Comparison of ENCODE assay signal across 8 mouse cellular contexts in genomic region chrX:99853261-99853741, GRCm38 (mm10). TPM values are rescaled to one million over a fixed set of nuclear protein-coding genes. Genes with fewer than 3 reads are reported as not detected.
DNase-seq lines count a peak whose midpoint lies in the region; ATAC-seq and TF ChIP-seq lines count a peak whose summit lies in the region.

No protein-coding gene starts in this region.

- TF ChIP-seq EP300 in liver, embryonic 14.5 days (IDR thresholded peaks at IDR 0.05; ENCODE audit: low read depth): no peak

- peak; percentile 7 for DNase-seq in left cerebral cortex, adult 11 months (ENCODE audit: low spot score)
- no peak for DNase-seq in left cerebral cortex, adult 9 months (ENCODE audit: low spot score in 2 of 2)
- peak; percentile 18 to 24 (median 22) for DNase-seq in liver, embryonic 14.5 days (ENCODE audit: low read depth in 3 of 3, low spot score in 3 of 3)
- peak; percentile 80 for DNase-seq in neural tube, embryonic 11.5 days (ENCODE audit: low spot score)

- peaks cover 15% of the 10 kb centered on the region for H3K27me3 ChIP-seq in embryonic facial prominence, embryonic 15.5 days
- H3K27me3 ChIP-seq in heart, embryonic 13.5 days (replicated peaks): peaks cover 56% of the 10 kb centered on the region
- peaks cover 28% of the 10 kb centered on the region; the same call in 1 of the 2 replicates for H3K27me3 ChIP-seq in kidney, embryonic 16.5 days (ENCODE audit: insufficient read depth, low read length)
- no peaks in the 10 kb centered on the region; the same call in 1 of the 2 replicates for H3K27me3 ChIP-seq in liver, embryonic 14.5 days (ENCODE audit: control insufficient read depth, insufficient read depth, low read length)
- H3K27me3 ChIP-seq in neural tube, embryonic 11.5 days (ENCODE audit: control insufficient read depth, insufficient read depth, low read length): no peaks in the 10 kb centered on the region
- no peaks in the 10 kb centered on the region for H3K27me3 ChIP-seq in testis, adult 2 months (ENCODE audit: control insufficient read depth, insufficient read depth, low read length)

- peak overlapping the region; percentile 40 for H3K4me3 ChIP-seq in embryonic facial prominence, embryonic 15.5 days (replicated peaks)
- H3K4me3 ChIP-seq in heart, embryonic 13.5 days: peak overlapping the region; percentile 53
- H3K4me3 ChIP-seq in kidney, embryonic 16.5 days (ENCODE audit: low read length): peak overlapping the region; percentile 40
- H3K4me3 ChIP-seq in liver, embryonic 14.5 days (ENCODE audit: insufficient read depth in 1 of 2, low read depth in 2 of 2, low read length in 2 of 2): peak overlapping the region; percentile 45 to 55
- H3K4me3 ChIP-seq in neural tube, embryonic 11.5 days (ENCODE audit: low read depth, low read length): peak overlapping the region; percentile 25
- H3K4me3 ChIP-seq in testis, adult 2 months (ENCODE audit: control insufficient read depth, low read depth, low read length): peak overlapping the region; percentile 83

- 0 out of 2 replicates have a peak overlapping the region, but pooled peaks have one; percentile 51 for H3K27ac ChIP-seq in embryonic facial prominence, embryonic 15.5 days (replicated peaks)
- H3K27ac ChIP-seq in heart, embryonic 13.5 days (replicated peaks): peak overlapping the region; percentile 73
- no peak overlapping the region for H3K27ac ChIP-seq in kidney, embryonic 16.5 days (ENCODE audit: low read length)
- no peak overlapping the region for H3K27ac ChIP-seq in liver, embryonic 14.5 days
- H3K27ac ChIP-seq in neural tube, embryonic 11.5 days (ENCODE audit: low read depth, low read length): no peak overlapping the region
- peak overlapping the region; percentile 81 for H3K27ac ChIP-seq in testis, adult 2 months (ENCODE audit: control insufficient read depth, insufficient read depth, low read depth, low read length)

- TF ChIP-seq CTCF in liver, embryonic 14.5 days (IDR thresholded peaks at IDR 0.05; ENCODE audit: low read depth): peak; percentile 76
- peak; percentile 54; the same call in 1 of the 2 replicates for TF ChIP-seq CTCF in testis, adult 2 months (IDR thresholded peaks at IDR 0.05; ENCODE audit: control insufficient read depth, insufficient read depth, insufficient replicate concordance, low read depth, low read length)

- H3K9me3 ChIP-seq in embryonic facial prominence, embryonic 15.5 days (replicated peaks): no peaks in the 10 kb centered on the region
- H3K9me3 ChIP-seq in heart, embryonic 13.5 days: no peaks in the 10 kb centered on the region
- no peaks in the 10 kb centered on the region for H3K9me3 ChIP-seq in kidney, embryonic 16.5 days (ENCODE audit: low read length)
- H3K9me3 ChIP-seq in liver, embryonic 14.5 days (ENCODE audit: control insufficient read depth, low read length): no peaks in the 10 kb centered on the region
- no peaks in the 10 kb centered on the region for H3K9me3 ChIP-seq in neural tube, embryonic 11.5 days (ENCODE audit: control insufficient read depth, low read length)

- H3K36me3 ChIP-seq in embryonic facial prominence, embryonic 15.5 days: no peaks in the 10 kb centered on the region
- no peaks in the 10 kb centered on the region for H3K36me3 ChIP-seq in heart, embryonic 13.5 days
- no peaks in the 10 kb centered on the region for H3K36me3 ChIP-seq in kidney, embryonic 16.5 days (ENCODE audit: insufficient read depth, low read length)
- H3K36me3 ChIP-seq in liver, embryonic 14.5 days (replicated peaks; ENCODE audit: control insufficient read depth, insufficient read depth, low read depth): no peaks in the 10 kb centered on the region
- H3K36me3 ChIP-seq in neural tube, embryonic 11.5 days (ENCODE audit: control insufficient read depth, insufficient read depth, low read length): no peaks in the 10 kb centered on the region
- H3K36me3 ChIP-seq in testis, adult 2 months (ENCODE audit: control insufficient read depth, insufficient read depth, low read length): no peaks in the 10 kb centered on the region

- peak; percentile 85 for ATAC-seq in embryonic facial prominence, embryonic 15.5 days (ENCODE audit: insufficient number of reproducible peaks, low FRiP score, low TSS enrichment, low read depth)
- ATAC-seq in heart, embryonic 13.5 days (ENCODE audit: extremely low read depth, insufficient number of reproducible peaks, low FRiP score, low TSS enrichment): peak; percentile 66
- ATAC-seq in kidney, embryonic 16.5 days (ENCODE audit: low FRiP score, low TSS enrichment): peak; percentile 97
- peak; percentile 82; the same call in 1 of the 2 replicates for ATAC-seq in liver, embryonic 14.5 days (ENCODE audit: insufficient read depth)
- ATAC-seq in neural tube, embryonic 11.5 days (ENCODE audit: insufficient read depth, low FRiP score, low TSS enrichment): peak; percentile 83

- WGBS in embryonic facial prominence, embryonic 15.5 days: 23% methylated on average over 31 of the region's 35 CpGs
- WGBS in heart, embryonic 13.5 days: 14% methylated on average over 33 of the region's 35 CpGs
- 22% methylated on average over 27 of the region's 35 CpGs for WGBS in kidney, embryonic 16.5 days
- 7% methylated on average over 32 of the region's 35 CpGs for WGBS in liver, embryonic 14.5 days (ENCODE audit: insufficient replicate concordance)
- WGBS in neural tube, embryonic 11.5 days: 11% methylated on average over 34 of the region's 35 CpGs

- no peak for TF ChIP-seq POLR2A in testis, adult 2 months (IDR thresholded peaks at IDR 0.05; ENCODE audit: control insufficient read depth, low read depth, low read length)

- peak overlapping the region; percentile 42 for H3K9ac ChIP-seq in embryonic facial prominence, embryonic 15.5 days
- H3K9ac ChIP-seq in heart, embryonic 13.5 days: peak overlapping the region; percentile 81
- H3K9ac ChIP-seq in kidney, embryonic 16.5 days (replicated peaks; ENCODE audit: low read length): peak overlapping the region; percentile 70
- peak overlapping the region; percentile 40; the same call in 1 of the 2 replicates for H3K9ac ChIP-seq in liver, embryonic 14.5 days (replicated peaks)
- H3K9ac ChIP-seq in neural tube, embryonic 11.5 days (ENCODE audit: low read length): peak overlapping the region; percentile 66

- no peaks in the 10 kb centered on the region for H3K4me1 ChIP-seq in embryonic facial prominence, embryonic 15.5 days
- H3K4me1 ChIP-seq in heart, embryonic 13.5 days: no peaks in the 10 kb centered on the region
- H3K4me1 ChIP-seq in kidney, embryonic 16.5 days (ENCODE audit: insufficient read depth, low read length): no peaks in the 10 kb centered on the region
- 0 out of 4 replicates have a peak, but pooled peaks cover 0 to 2% of the 10 kb centered on the region in 2 experiments for H3K4me1 ChIP-seq in liver, embryonic 14.5 days (replicated peaks; ENCODE audit: control insufficient read depth in 2 of 2, insufficient read depth in 2 of 2, low read length in 1 of 2)
- H3K4me1 ChIP-seq in neural tube, embryonic 11.5 days (ENCODE audit: control insufficient read depth, insufficient read depth, low read length): no peaks in the 10 kb centered on the region
- H3K4me1 ChIP-seq in testis, adult 2 months (ENCODE audit: control insufficient read depth, insufficient read depth, low read length): peaks cover 6% of the 10 kb centered on the region; the same call in 1 of the 2 replicates

- peak overlapping the region; percentile 46 for H3K4me2 ChIP-seq in embryonic facial prominence, embryonic 15.5 days (replicated peaks)
- H3K4me2 ChIP-seq in heart, embryonic 13.5 days: peak overlapping the region; percentile 65
- H3K4me2 ChIP-seq in kidney, embryonic 16.5 days (replicated peaks; ENCODE audit: low read depth, low read length): peak overlapping the region; percentile 55
- H3K4me2 ChIP-seq in liver, embryonic 14.5 days (ENCODE audit: low read depth): peak overlapping the region; percentile 57
- peak overlapping the region; percentile 46 for H3K4me2 ChIP-seq in neural tube, embryonic 11.5 days (ENCODE audit: low read depth)

RNA-seq across cellular contexts. Expression of gene Tmem28, which starts 32.5 kb away (rescaled TPM):
- polyA plus RNA-seq in embryonic facial prominence, embryonic 15.5 days (2015; fragmentation: Nextera tagmentation; extraction: Ambion mirVana): 0.39 and 0.47 TPM in 2 replicates
- polyA plus RNA-seq in heart, embryonic 13.5 days (2015; fragmentation: Nextera tagmentation; extraction: Ambion mirVana): 0.04 TPM in 1 of 2 replicates, not detected in the other
- polyA plus RNA-seq in kidney, embryonic 16.5 days (2015; fragmentation: Nextera tagmentation; extraction: Ambion mirVana): not detected in 2 replicates
- polyA plus RNA-seq in liver, embryonic 14.5 days (2012; rRNA removed): 0.01 and 0.02 TPM in 2 replicates
- not detected in 2 replicates for polyA plus RNA-seq in liver, embryonic 14.5 days (2014; fragmentation: Nextera tagmentation; extraction: Ambion mirVana)
- 1.0 and 1.6 TPM in 2 replicates for polyA plus RNA-seq in neural tube, embryonic 11.5 days (2014; fragmentation: Nextera tagmentation; extraction: Ambion mirVana)
- polyA plus RNA-seq in testis, adult 2 months (2012; rRNA removed): 0.14 and 0.23 TPM in 2 replicates

Comparison
In these comparisons a context has a peak if more than half of its experiments do, and no peak if none do; other contexts are left out.
1. DNase-seq: peak in left cerebral cortex, adult 11 months (single experiment), liver, embryonic 14.5 days (3 of 3) and neural tube, embryonic 11.5 days (single experiment); none in left cerebral cortex, adult 9 months (0 of 2).
2. H3K27ac ChIP-seq: peak in embryonic facial prominence, embryonic 15.5 days (single experiment), heart, embryonic 13.5 days (single experiment) and testis, adult 2 months (single experiment); none in kidney, embryonic 16.5 days (single experiment), liver, embryonic 14.5 days (single experiment) and neural tube, embryonic 11.5 days (single experiment).
3. H3K4me3 ChIP-seq: peak in every context shown above with its lines; median percentile 83 in testis, adult 2 months; 53 in heart, embryonic 13.5 days; 50 in liver, embryonic 14.5 days; 40 in embryonic facial prominence, embryonic 15.5 days; 40 in kidney, embryonic 16.5 days; 25 in neural tube, embryonic 11.5 days.
4. Peak in every context shown above with its lines, with median percentiles within 50 percentile points of each other: ATAC-seq, H3K4me2 ChIP-seq and H3K9ac ChIP-seq.